Mouse (Mus musculus): ENCODE measurements around the gene Tmem156. TPM values are rescaled to one million over a fixed set of nuclear protein-coding genes. Genes with fewer than 3 reads are reported as not detected.
"Not testable (repeated sequence)": the region's sequence is repeated elsewhere in the genome, so short reads cannot be mapped to it uniquely, and the experiment has no call there.

Tmem156 gene
- total RNA-seq (2021), result under 1 TPM; 0.27 to 0.50 TPM

DNA sequence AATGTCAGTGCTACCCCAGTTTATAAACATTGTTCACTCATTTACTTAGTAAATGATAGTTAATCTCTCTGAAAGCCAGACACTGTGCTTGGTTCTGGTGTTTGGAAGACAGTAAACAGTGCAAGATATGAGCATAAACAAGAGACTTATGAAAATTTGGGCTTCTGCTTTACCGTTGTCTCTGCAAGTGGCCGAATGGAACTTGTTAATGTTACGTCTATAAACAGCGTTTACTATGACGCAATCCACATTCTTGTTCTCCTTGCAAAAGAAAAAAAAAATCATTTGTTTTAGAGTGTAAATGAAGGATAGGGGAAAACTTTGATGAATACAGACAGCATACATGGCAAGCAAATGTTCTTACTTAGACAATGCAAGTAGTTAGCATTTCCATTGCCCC lies at the start of gene Tmem156:
Gene Tmem156, minus strand, starts transcription at position 212 of the 400 bp plus-strand sequence.
- no peak for DNase-seq (ENCODE audit: low spot score in 2 of 2)
- intact Hi-C loops (cut with DNase I), result no loop called here

DNA sequence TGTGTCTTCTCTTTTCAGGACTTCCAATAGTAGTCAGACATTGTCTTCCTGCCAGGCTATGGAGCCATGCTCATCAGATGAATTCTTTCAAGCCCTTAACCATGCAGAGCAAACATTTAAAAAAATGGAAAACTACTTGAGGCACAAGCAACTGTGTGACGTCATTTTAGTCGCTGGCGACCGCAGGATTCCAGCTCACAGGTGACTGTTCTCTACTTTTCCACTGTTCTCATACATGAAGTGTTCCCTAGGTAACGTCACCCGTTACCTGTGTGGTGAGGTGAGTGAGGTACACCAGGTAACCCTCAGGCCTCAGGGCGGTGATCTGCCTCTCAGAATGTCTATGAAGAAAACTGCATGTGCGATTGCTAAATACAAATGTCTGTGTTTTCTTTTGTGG lies 49.3 kb upstream of the Tmem156 start:
- no peak for DNase-seq (ENCODE audit: low spot score in 2 of 2)
- intact Hi-C loops (cut with DNase I), result no loop called here

DNA sequence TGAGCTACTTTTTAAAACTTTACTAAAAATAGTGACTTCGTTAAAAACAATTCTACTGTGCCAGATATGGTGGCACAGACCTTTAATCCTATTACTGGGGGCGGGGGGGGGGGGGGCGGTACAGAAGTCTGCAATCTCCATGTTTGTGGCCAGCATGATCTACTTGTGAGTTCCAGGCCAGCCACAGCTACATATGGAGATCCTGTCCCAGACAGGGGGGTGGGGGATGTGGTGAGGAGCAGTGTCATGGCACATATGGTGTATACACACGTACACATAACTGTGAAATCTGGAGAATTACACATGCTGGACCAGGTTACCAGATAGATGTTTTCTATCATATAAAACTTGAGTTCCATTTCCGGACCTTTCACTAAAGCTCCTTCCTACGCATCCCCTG lies 45.1 kb upstream of the Tmem156 start:
- intact Hi-C loops (cut with DNase I), result loop anchor here (5.0 kb wide), 1 partner anchor 60 kb away; no protein-coding TSS in a partner anchor
- DNase-seq (ENCODE audit: low spot score in 2 of 2), result no peak

DNA sequence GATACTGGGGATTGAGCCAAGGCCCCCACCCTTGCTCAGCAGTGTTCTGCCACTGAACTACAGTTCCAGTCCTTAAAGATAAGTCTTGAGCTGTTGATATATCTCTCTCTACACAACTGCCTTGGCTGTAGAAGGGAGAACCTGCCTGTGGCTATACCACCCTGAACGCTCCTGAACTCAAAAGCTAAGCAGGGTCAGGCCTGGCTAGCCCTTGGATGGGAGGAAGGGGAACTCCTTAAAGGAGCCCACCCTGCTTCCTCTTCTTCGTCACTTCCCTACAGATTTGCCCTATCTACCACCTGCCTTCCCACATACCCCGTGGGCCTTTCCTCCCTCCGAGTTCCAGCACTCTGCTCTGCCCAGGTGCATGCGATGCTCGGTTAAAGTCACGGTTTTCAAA lies 44.2 kb upstream of the Tmem156 start:
- intact Hi-C loops (cut with DNase I), result loop anchor here (5.0 kb wide), 1 partner anchor 59 kb away; no protein-coding TSS in a partner anchor
- DNase-seq (ENCODE audit: low spot score in 2 of 2), result no peak

DNA sequence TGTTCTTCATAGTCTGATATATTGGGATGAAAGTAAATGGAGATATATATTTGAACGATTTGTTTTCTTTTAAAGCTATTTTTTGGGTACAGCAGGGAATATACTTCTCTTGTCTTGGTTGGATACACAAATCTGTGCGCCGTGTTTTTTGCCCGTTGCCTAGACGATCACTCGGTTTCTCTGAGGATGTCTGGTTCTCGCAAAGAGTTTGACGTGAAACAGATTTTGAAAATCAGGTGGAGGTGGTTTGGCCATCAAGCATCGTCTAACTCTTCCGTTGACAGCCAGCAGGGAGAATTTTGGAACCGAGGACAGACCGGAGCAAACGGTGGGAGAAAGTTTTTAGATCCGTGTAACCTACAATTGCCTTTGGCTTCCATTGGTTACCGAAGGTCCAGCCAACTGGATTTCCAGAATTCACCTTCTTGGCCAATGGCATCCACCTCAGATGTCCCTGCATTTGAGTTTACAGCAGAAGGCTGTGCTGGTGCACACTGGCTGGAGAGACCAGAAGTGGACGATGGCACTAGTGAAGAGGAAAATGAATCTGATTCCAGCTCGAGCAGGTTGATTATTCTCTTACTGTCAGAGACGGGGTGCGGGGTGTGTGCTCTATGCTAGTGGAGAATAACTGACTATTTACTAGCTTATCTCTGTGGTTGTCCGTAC lies 39.4 kb upstream of the Tmem156 start:
- peak; percentile 24 to 37 for DNase-seq (ENCODE audit: low spot score in 2 of 2)
- intact Hi-C loops (cut with DNase I), result loop anchor here (1.0 to 5.0 kb wide), 2 partner anchors 24 to 71 kb away; partner anchors contain the start of gene Klhl5

DNA sequence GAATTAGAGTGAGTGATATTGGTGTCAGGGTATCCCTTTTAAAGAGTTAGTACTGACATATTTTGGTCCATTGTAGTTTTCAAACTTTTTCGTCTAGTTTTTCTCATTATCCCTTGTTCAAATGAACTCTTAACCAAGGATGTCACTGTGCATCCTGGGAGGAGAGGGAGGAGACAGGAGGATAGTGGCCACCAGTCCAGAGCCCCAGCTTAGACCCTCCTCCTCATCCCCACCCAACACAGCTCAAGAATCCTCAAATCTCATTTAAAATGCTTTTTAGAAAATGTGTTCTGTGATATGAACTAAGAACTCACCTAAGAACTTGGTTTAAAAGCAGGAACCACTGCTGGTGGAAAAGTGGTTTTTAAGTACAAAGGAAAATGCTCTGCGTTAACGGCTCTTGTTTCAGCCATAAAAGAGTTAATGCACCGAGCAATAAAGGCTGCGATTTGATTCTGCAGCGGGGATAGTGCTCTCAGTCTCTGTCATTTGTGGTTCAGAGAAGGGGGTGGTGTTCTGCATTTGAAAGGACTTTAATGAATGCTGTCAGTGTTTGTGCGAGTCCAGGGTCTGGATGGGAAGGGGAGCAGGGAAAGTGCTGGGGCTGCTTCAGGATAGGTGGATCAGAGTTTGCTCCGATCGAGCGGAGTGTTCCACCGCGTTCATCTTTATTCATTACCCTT lies 38.7 kb upstream of the Tmem156 start:
- intact Hi-C loops (cut with DNase I), result loop anchor here (1.0 to 5.0 kb wide), 2 partner anchors 23 to 72 kb away; partner anchors contain the start of gene Klhl5
- DNase-seq (ENCODE audit: low spot score in 2 of 2), result peak; percentile 11 to 23

DNA sequence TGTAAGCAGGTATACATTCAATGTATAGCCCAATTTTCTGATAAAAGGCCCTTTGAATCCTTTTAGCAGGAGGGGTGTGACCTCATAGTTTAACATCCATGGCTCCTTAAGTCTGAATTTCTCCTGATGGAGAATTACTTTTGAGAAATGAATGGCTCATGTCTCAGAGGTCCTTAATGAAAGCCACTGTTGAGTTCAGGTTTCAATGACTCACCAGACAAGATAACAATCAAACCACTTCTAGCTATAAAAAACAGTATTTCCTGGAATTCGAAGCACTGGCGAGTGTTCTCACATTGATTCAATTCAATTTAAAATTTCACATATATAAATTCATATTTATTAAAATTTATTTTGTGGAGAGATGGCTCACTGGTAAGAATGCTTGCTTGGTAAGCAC lies 36.5 kb upstream of the Tmem156 start:
- intact Hi-C loops (cut with DNase I), result no loop called here
- no peak for DNase-seq (ENCODE audit: low spot score in 2 of 2)

DNA sequence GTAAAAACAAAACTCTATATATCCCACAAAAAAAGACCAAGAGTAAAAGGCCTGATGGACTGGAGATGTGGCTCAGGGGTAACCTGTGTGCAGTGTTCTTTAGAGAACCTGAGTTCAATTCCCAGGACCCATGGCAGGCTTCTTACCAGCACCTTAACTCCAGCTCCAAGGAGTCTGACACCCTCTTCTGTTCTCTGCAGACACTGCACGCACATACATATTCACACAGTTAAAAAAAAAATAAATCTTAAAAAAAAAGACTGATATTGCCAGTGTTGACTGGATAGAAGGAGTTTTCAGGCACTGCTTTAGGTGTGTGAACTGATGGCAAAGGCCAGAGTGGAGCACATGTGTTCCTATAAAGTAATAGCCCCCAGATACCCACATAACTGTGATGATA lies 34.2 kb upstream of the Tmem156 start:
- intact Hi-C loops (cut with DNase I), result no loop called here
- DNase-seq (ENCODE audit: low spot score in 2 of 2), result no peak

DNA sequence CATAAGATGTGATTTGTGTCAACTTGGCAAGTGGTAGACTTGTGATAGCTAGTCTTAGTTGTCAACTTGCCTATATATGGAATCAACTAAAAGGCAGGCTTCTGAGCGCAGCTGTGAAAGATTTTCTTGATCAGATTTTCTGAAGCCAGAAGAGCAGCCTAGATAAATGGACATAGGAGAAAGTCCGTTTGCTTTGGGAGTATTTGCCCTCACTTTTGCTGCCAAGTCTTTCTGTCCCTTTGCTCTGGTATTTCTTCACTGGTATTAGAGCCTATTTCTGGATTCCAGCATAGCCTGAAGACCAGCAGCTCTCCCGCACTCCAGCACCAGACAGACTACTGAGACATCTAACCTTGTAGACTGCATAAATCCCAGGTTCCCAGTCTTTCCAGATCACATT lies 30.7 kb upstream of the Tmem156 start:
- intact Hi-C loops (cut with DNase I), result no loop called here
- DNase-seq (ENCODE audit: low spot score in 2 of 2), result no peak

DNA sequence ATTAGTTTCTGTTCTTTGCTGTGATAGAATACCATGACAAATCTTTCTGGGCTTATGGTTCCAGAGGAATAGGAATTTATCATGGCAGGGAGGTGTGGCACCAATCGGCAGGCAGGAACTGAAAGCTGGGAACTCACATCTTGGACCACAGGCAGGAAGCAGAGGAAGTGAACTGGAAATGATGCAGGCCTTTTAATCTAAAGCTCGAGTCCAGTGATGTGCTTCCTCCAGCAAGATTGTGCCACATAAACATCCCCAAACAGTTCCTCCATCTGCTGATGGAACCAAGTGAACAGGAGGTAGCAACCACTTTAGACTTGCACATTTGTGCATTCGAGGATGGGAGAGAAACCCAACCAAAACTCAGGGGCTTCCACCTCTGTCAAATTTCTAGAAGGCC lies 28.0 kb upstream of the Tmem156 start:
- no peak for DNase-seq (ENCODE audit: low spot score in 2 of 2)
- intact Hi-C loops (cut with DNase I), result no loop called here

DNA sequence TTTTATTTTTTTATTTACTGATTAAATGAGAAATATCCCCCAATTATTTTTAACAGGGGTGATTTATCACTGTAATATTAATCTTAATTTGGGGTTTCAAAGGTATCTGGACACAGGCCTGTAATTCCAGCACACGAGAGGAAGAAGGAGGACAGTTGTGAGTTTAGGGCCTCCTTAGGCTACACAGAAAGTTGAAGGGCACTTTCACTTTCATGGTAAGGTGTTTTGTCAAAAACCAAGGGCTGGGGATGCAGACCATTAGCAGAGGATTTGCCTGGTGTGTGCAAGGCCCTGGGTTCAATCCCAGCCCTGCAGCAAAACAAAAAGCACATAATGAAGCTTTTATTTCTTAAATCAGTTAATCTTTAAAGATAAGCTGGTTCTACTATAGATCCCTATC lies 27.6 kb upstream of the Tmem156 start:
- intact Hi-C loops (cut with DNase I), result no loop called here
- DNase-seq (ENCODE audit: low spot score in 2 of 2), result no peak

DNA sequence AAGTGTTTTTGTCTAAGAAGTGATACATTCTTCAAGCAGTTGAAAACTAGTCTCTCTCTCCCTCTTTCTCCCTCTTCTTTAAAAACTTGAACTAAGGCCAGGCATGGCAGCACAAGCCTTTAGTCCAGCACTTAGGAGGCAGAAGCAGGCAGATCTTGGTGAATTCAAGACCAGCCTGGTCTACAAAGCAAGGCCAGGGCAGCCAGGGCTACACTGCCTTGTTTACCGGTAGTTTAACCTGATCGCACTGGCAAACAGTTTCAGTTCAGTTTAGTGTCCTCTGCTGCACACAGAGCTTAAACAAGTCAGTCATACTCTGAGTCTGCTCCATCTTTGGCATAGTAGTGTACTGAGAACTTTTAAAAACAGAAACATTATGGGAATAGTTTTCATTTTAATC lies 24.9 kb upstream of the Tmem156 start:
- DNase-seq (ENCODE audit: low spot score in 2 of 2), result no peak

DNA sequence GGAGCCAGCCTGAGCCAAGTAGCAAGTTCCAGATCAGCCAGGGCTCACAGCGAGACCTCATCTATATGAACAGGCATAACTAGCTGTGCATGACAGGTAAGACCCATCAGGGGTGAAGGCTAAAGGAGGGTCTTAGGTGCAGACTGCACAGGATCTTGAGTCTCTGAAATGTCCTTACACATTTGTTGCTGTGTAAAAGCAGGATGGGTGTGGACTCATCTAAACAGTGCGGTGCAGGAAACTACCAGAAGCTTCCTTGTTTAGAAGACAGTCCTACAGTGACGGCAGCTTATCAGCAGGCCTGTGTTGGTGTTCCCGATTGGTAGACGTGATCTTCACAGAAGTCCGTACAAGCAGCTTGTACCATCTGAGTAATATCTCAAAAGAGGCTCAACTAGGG lies 21.4 kb upstream of the Tmem156 start:
- no peak for DNase-seq (ENCODE audit: low spot score in 2 of 2)
- intact Hi-C loops (cut with DNase I), result no loop called here

More for the DNA sequence above, 24.9 kb upstream of the Tmem156 start:
- intact Hi-C loops (cut with DNase I), result no loop called here

DNA sequence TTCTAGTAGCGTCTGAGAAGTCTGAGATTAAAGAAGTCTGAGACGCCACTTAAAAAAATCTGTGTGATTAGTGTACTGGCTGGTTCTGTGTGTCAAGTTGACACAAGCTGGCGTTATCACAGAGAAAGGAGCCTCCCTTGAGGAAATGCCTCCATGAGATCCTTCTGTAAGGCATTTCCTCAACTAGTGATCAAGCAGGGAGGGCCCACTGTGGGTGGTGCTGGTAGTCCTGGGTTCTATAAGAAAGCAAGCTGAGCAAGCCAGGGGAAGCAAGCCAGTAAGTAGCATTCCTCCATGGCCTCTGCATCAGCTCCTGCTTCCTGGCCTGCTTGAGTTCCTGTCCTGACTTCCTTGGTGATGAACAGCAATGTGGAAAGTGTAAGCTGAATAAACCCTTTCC lies 20.3 kb upstream of the Tmem156 start:
- intact Hi-C loops (cut with DNase I); DNase-seq (ENCODE audit: low spot score in 2 of 2): not testable (repeated sequence)

DNA sequence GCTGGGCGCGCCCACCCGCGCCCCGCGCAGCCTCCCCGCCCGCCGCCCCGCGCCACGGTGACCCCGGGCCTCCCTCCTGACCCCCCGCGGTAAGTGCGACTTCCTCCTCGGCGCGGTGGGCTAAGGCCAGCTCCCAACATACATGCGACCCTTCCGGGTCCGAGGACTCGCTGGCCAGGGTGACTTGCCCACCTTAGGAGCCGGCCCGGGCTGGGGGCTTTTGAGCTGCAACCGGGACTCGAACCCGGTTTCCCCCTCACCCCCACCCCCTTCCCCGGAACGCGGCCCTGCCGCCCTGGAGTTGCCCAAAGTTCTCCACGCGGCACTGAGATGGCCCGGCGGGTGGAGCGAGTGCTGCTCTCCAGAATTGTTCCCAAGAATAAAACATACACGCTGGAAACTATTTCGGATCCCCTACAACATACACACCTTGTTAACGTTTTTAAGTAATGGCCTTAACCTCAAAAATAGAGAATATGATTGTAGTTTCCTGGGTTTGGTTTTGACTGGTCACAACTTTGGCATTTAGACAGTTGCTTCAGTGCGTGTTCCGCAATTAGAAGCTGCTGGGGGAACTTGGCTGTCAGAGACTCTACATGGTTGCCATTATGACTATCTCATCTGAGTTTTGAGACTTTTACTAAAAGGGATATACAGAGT lies 16.0 kb upstream of the Tmem156 start:
- no peak for DNase-seq (ENCODE audit: low spot score in 2 of 2)
- intact Hi-C loops (cut with DNase I), result loop anchor here (1.0 kb wide), 1 partner anchor 23 kb away; no protein-coding TSS in a partner anchor

DNA sequence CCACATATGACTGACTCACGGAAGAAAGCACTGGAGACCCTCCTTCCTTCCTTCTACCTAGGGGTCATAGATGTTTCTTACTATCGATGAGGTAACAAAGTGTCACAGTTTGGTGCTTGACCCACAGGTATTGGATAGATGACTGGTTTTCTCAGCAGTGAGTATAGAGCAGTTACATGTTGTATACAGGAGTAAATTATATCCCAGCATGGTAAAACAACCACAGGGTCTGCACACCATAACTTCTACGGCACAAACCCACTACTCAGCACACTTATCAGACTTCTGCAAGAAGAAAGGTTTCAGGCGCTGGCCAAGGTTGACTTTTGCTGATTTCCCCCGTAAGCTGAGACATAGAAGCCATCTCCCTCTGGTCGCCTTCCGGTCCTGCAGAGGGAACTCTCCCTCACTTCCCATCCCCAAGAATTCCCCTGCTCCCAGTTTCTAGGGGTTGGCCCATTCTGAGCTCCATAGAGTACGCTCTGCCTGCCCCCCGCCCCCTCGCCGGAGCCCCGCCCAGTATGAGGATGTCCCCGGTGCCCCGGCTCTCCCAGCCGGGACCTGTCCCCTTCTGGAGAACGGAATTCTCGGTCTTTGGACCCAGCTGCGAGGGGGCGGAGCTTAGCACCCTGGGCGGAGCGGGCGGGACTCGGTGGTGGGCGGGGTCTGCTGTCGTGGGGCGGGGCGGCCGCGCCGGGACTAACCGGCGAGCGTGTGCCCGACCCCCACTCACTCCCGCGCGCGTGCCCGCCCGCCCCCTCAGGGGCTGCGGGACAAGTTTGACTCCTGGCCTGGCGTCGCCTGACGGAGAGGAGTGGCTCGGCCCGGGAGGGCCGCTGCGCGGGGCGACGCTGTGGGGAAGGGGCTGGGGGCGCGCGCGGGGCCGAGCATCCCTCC lies 15.2 kb upstream of the Tmem156 start, which contains the start of gene Klhl5:
Gene Klhl5, plus strand, starts transcription at position 664 of the 897 bp plus-strand sequence.
- intact Hi-C loops (cut with DNase I), result loop anchor here (1.0 kb wide), 1 partner anchor 24 kb away; no protein-coding TSS in a partner anchor
- peak; percentile 80 to 83 for DNase-seq (ENCODE audit: low spot score in 2 of 2)

DNA sequence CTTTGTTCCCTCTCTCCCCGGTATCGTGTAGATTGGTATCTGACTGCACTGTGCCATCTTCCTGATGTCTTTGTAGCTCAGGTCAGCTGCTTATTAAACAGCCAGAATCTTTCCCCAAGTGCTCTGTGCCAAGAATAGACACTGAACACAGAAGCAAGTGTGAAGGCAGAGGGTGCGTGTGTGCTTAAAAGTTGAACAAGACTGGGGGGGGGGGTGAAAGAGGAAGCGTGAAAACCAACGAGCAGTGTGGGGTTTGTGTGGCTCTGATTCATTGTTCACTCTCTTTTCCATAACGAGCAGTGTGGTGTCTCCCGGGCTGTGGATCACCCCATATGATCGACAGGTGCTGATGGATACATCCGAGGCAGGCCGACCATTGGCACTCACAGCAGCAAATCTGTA lies 10.7 kb upstream of the Tmem156 start:
- intact Hi-C loops (cut with DNase I), result no loop called here
- no peak for DNase-seq (ENCODE audit: low spot score in 2 of 2)

DNA sequence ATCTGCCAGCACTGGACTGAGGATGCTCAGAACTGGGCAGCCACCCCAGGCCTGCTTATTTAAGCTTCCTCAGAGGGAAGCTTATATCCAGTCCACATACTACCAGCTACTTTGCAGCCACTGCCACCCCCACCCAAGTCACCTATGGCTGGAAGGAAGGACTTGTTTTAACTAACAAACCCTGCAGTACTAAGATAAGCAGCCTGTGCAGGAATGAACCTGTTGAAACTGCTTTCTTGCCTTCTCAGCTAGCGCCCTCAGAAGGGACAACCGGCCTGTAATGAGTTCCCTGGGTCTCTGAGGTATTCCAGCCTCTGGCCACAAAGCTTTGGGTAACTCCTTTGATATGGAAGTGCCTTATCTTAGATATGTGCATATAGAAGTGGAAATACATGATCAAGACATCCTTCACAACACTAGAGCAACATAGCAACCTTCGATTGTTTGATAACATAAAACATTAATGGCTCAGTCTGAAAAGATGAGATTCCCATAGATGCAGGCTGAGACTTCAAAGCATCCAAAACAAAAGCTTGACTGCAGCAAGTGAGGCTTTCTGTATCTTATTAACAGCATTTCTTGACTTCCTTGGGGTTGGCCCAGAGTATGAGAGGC lies 10.2 kb upstream of the Tmem156 start:
- no peak for DNase-seq (ENCODE audit: low spot score in 2 of 2)
- intact Hi-C loops (cut with DNase I), result no loop called here

DNA sequence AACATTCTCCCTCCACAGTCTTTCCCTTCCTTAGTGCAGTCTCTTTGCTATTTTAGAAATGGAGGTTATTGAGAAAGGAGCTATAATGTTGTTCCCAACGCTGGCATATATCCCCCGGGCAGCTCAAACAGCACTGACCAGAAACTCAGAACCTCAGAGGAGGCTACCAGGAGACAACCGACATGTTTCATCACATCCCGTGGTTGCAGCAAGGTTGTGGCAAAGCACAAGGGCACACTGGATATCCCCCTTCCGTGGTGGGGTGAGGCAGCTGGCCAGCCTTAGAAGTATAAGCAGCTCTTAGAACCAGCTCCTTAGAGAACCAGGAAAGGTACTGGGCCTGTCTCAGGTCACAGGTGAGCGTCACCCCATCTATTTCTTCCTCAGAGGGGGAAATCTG lies 9.7 kb upstream of the Tmem156 start:
- intact Hi-C loops (cut with DNase I), result no loop called here

More for the DNA sequence above, 9.7 kb upstream of the Tmem156 start:
- DNase-seq (ENCODE audit: low spot score in 2 of 2), result no peak
